Mouse (Mus musculus): ENCODE data around the gene Slc25a28. TPM values are rescaled to one million over a fixed set of nuclear protein-coding genes. Genes with fewer than 3 reads are reported as not detected.

Slc25a28 gene
- polyA plus RNA-seq (2014; fragmentation: Nextera tagmentation; extraction: Ambion mirVana) = 9.2 and 9.7 TPM in 2 replicates

- Histone ChIP-seq H3K36me3 (replicated peaks; ENCODE audit: control insufficient read depth, insufficient read depth, low read depth, low read length) (no peaks in the 10 kb centered on the region), H3K9ac (replicated peaks; ENCODE audit: low read length) (peak within 1 kb of the TSS; percentile 90), H3K4me3 (ENCODE audit: low read depth, low read length) (peak within 1 kb of the TSS; percentile 85), H3K4me1 (ENCODE audit: control insufficient read depth, insufficient read depth, low read length) (no peaks in the 10 kb centered on the region; the same call in 1 of the 2 replicates), H3K9me3 (replicated peaks; ENCODE audit: control insufficient read depth, low read length) (no peaks in the 10 kb centered on the region), H3K27ac (replicated peaks; ENCODE audit: low read depth, low read length) (peak within 1 kb of the TSS; percentile 78), H3K27me3 (ENCODE audit: control insufficient read depth, insufficient read depth, low read length) (no peaks in the 10 kb centered on the region), H3K4me2 (ENCODE audit: low read depth, low read length) (peak within 1 kb of the TSS; percentile 87)
- DNase-seq (ENCODE audit: low spot score) = peak; percentile 100
- ATAC-seq (replicated peaks; ENCODE audit: insufficient number of reproducible peaks, low FRiP score, low TSS enrichment, low read depth) = peak; percentile 97
- WGBS = under 1% methylated on average over 69 of the region's 79 CpGs
These were observed at the start of gene Slc25a28 for GRCm38 (mm10) chr19:43674730-43675524. Gene Slc25a28, minus strand, starts transcription at chr19:43674881.

GRCm38 (mm10) chr19:43724194-43724593, 49.5 kb upstream of the Slc25a28 start:
- H3K9me3 ChIP-seq (replicated peaks; ENCODE audit: control insufficient read depth, low read length) = no peaks in the 10 kb centered on the region
- H3K27me3 ChIP-seq (ENCODE audit: control insufficient read depth, insufficient read depth, low read length) = no peaks in the 10 kb centered on the region
- DNase-seq (ENCODE audit: low spot score) = no peak
- H3K4me1 ChIP-seq (ENCODE audit: control insufficient read depth, insufficient read depth, low read length) = no peaks in the 10 kb centered on the region
- no peaks in the 10 kb centered on the region; the same call in 1 of the 2 replicates for H3K36me3 ChIP-seq (replicated peaks; ENCODE audit: control insufficient read depth, insufficient read depth, low read depth, low read length)
- no peak for ATAC-seq (replicated peaks; ENCODE audit: insufficient number of reproducible peaks, low FRiP score, low TSS enrichment, low read depth)
- WGBS = 92% methylated on average over 20 of the region's 20 CpGs
- H3K4me2 ChIP-seq (ENCODE audit: low read depth, low read length) = no peak overlapping the region
- no peak overlapping the region for H3K9ac ChIP-seq (replicated peaks; ENCODE audit: low read length)
- no peak overlapping the region for H3K27ac ChIP-seq (replicated peaks; ENCODE audit: low read depth, low read length)
- H3K4me3 ChIP-seq (ENCODE audit: low read depth, low read length) = no peak overlapping the region

- H3K4me1 ChIP-seq (ENCODE audit: control insufficient read depth, insufficient read depth, low read length) = no peaks in the 10 kb centered on the region
- H3K9ac ChIP-seq (replicated peaks; ENCODE audit: low read length) = no peak overlapping the region
- ATAC-seq (replicated peaks; ENCODE audit: insufficient number of reproducible peaks, low FRiP score, low TSS enrichment, low read depth) = no peak
- WGBS = 81% methylated on average over 10 of the region's 10 CpGs
- H3K27me3 ChIP-seq (ENCODE audit: control insufficient read depth, insufficient read depth, low read length) = no peaks in the 10 kb centered on the region
- DNase-seq (ENCODE audit: low spot score) = no peak
- H3K4me3 ChIP-seq (ENCODE audit: low read depth, low read length) = no peak overlapping the region
- no peaks in the 10 kb centered on the region; the same call in 1 of the 2 replicates for H3K36me3 ChIP-seq (replicated peaks; ENCODE audit: control insufficient read depth, insufficient read depth, low read depth, low read length)
- no peak overlapping the region for H3K27ac ChIP-seq (replicated peaks; ENCODE audit: low read depth, low read length)
- H3K4me2 ChIP-seq (ENCODE audit: low read depth, low read length) = no peak overlapping the region
- no peaks in the 10 kb centered on the region for H3K9me3 ChIP-seq (replicated peaks; ENCODE audit: control insufficient read depth, low read length)
These were observed 48.8 kb upstream of the Slc25a28 start for GRCm38 (mm10) chr19:43723501-43723900.

- Histone ChIP-seq H3K9ac (replicated peaks; ENCODE audit: low read length) (no peak overlapping the region), H3K4me3 (ENCODE audit: low read depth, low read length) (no peak overlapping the region), H3K27ac (replicated peaks; ENCODE audit: low read depth, low read length) (no peak overlapping the region), H3K9me3 (replicated peaks; ENCODE audit: control insufficient read depth, low read length) (no peaks in the 10 kb centered on the region), H3K4me2 (ENCODE audit: low read depth, low read length) (no peak overlapping the region), H3K4me1 (ENCODE audit: control insufficient read depth, insufficient read depth, low read length) (no peaks in the 10 kb centered on the region), H3K36me3 (replicated peaks; ENCODE audit: control insufficient read depth, insufficient read depth, low read depth, low read length) (no peaks in the 10 kb centered on the region; the same call in 1 of the 2 replicates), H3K27me3 (ENCODE audit: control insufficient read depth, insufficient read depth, low read length) (no peaks in the 10 kb centered on the region)
- ATAC-seq (replicated peaks; ENCODE audit: insufficient number of reproducible peaks, low FRiP score, low TSS enrichment, low read depth) (no peak), DNase-seq (ENCODE audit: low spot score) (no peak)
- WGBS = 76% methylated on average over 7 of the region's 8 CpGs
These were observed 48.2 kb upstream of the Slc25a28 start for GRCm38 (mm10) chr19:43722891-43723290.

GRCm38 (mm10) chr19:43720061-43720460, 45.4 kb upstream of the Slc25a28 start:
- Histone ChIP-seq H3K9ac (replicated peaks; ENCODE audit: low read length) (no peak overlapping the region), H3K4me1 (ENCODE audit: control insufficient read depth, insufficient read depth, low read length) (no peaks in the 10 kb centered on the region), H3K4me2 (ENCODE audit: low read depth, low read length) (no peak overlapping the region), H3K27ac (replicated peaks; ENCODE audit: low read depth, low read length) (no peak overlapping the region), H3K9me3 (replicated peaks; ENCODE audit: control insufficient read depth, low read length) (no peaks in the 10 kb centered on the region), H3K4me3 (ENCODE audit: low read depth, low read length) (no peak overlapping the region), H3K36me3 (replicated peaks; ENCODE audit: control insufficient read depth, insufficient read depth, low read depth, low read length) (no peaks in the 10 kb centered on the region; the same call in 1 of the 2 replicates), H3K27me3 (ENCODE audit: control insufficient read depth, insufficient read depth, low read length) (no peaks in the 10 kb centered on the region)
- ATAC-seq (replicated peaks; ENCODE audit: insufficient number of reproducible peaks, low FRiP score, low TSS enrichment, low read depth) (no peak), DNase-seq (ENCODE audit: low spot score) (no peak)
- WGBS = 94% methylated on average over 11 of the region's 11 CpGs

- no peak for DNase-seq (ENCODE audit: low spot score)
- H3K4me1 ChIP-seq (ENCODE audit: control insufficient read depth, insufficient read depth, low read length) = no peaks in the 10 kb centered on the region
- WGBS = 78% methylated on average over 5 of the region's 5 CpGs
- no peak overlapping the region for H3K4me2 ChIP-seq (ENCODE audit: low read depth, low read length)
- ATAC-seq (replicated peaks; ENCODE audit: insufficient number of reproducible peaks, low FRiP score, low TSS enrichment, low read depth) = no peak
- no peak overlapping the region for H3K9ac ChIP-seq (replicated peaks; ENCODE audit: low read length)
- no peaks in the 10 kb centered on the region for H3K9me3 ChIP-seq (replicated peaks; ENCODE audit: control insufficient read depth, low read length)
- H3K27ac ChIP-seq (replicated peaks; ENCODE audit: low read depth, low read length) = no peak overlapping the region
- H3K27me3 ChIP-seq (ENCODE audit: control insufficient read depth, insufficient read depth, low read length) = no peaks in the 10 kb centered on the region
- no peak overlapping the region for H3K4me3 ChIP-seq (ENCODE audit: low read depth, low read length)
- no peaks in the 10 kb centered on the region; the same call in 1 of the 2 replicates for H3K36me3 ChIP-seq (replicated peaks; ENCODE audit: control insufficient read depth, insufficient read depth, low read depth, low read length)
These were observed 37.3 kb upstream of the Slc25a28 start for GRCm38 (mm10) chr19:43711971-43712370.

- no peaks in the 10 kb centered on the region; the same call in 1 of the 2 replicates for H3K36me3 ChIP-seq (replicated peaks; ENCODE audit: control insufficient read depth, insufficient read depth, low read depth, low read length)
- no peak for DNase-seq (ENCODE audit: low spot score)
- no peak overlapping the region for H3K27ac ChIP-seq (replicated peaks; ENCODE audit: low read depth, low read length)
- no peaks in the 10 kb centered on the region for H3K27me3 ChIP-seq (ENCODE audit: control insufficient read depth, insufficient read depth, low read length)
- no peak overlapping the region for H3K4me3 ChIP-seq (ENCODE audit: low read depth, low read length)
- 64% methylated on average over 22 of the region's 22 CpGs for WGBS
- ATAC-seq (replicated peaks; ENCODE audit: insufficient number of reproducible peaks, low FRiP score, low TSS enrichment, low read depth) = no peak
- H3K9me3 ChIP-seq (replicated peaks; ENCODE audit: control insufficient read depth, low read length) = no peaks in the 10 kb centered on the region
- H3K9ac ChIP-seq (replicated peaks; ENCODE audit: low read length) = no peak overlapping the region
- no peaks in the 10 kb centered on the region for H3K4me1 ChIP-seq (ENCODE audit: control insufficient read depth, insufficient read depth, low read length)
- H3K4me2 ChIP-seq (ENCODE audit: low read depth, low read length) = no peak overlapping the region
These were observed 36.7 kb upstream of the Slc25a28 start for GRCm38 (mm10) chr19:43711159-43711916.

GRCm38 (mm10) chr19:43709317-43709716, 34.6 kb upstream of the Slc25a28 start:
- Histone ChIP-seq H3K4me2 (ENCODE audit: low read depth, low read length) (no peak overlapping the region), H3K9me3 (replicated peaks; ENCODE audit: control insufficient read depth, low read length) (no peaks in the 10 kb centered on the region), H3K27ac (replicated peaks; ENCODE audit: low read depth, low read length) (no peak overlapping the region), H3K4me1 (ENCODE audit: control insufficient read depth, insufficient read depth, low read length) (no peaks in the 10 kb centered on the region), H3K9ac (replicated peaks; ENCODE audit: low read length) (no peak overlapping the region), H3K27me3 (ENCODE audit: control insufficient read depth, insufficient read depth, low read length) (no peaks in the 10 kb centered on the region), H3K4me3 (ENCODE audit: low read depth, low read length) (no peak overlapping the region), H3K36me3 (replicated peaks; ENCODE audit: control insufficient read depth, insufficient read depth, low read depth, low read length) (peaks cover 6% of the 10 kb centered on the region)
- ATAC-seq (replicated peaks; ENCODE audit: insufficient number of reproducible peaks, low FRiP score, low TSS enrichment, low read depth) = no peak
- DNase-seq (ENCODE audit: low spot score) = no peak
- WGBS = 86% methylated on average over 8 of the region's 8 CpGs

All from embryonic facial prominence, embryonic 11.5 days (tissue).